Mouse (Mus musculus) MEL (cell line): ENCODE results near the gene Gm21985. TPM values are rescaled to one million over a fixed set of nuclear protein-coding genes. Genes with fewer than 3 reads are reported as not detected.
A peak's percentile ranks its signal among the peaks of the same experiment; 100 is the strongest.

Source experiments
- DNase-seq: peaks from one replicate; pipeline ENCODE4 v3.0.0; 2011; ENCODE audit warnings: low read depth, low spot score
- H3K27ac ChIP-seq: 2 replicates; pipeline ENCODE4 v1.5.1; 2012; ENCODE audit warnings: low read depth, mild to moderate bottlenecking, control low read depth, low read length, moderate library complexity; ENCODE audit not compliant: control insufficient read depth
- H3K27me3 ChIP-seq, 2 experiments: fragments of 150-350 bp in 1 of 2; sonication (generic) in 1 of 2; 2 replicates each; pipeline ENCODE4 v1.6.1; 2012; ENCODE audit warnings: low read length in 2 of 2, mild to moderate bottlenecking in 2 of 2, improper control_type of control experiment in 1 of 2, moderate library complexity in 1 of 2; ENCODE audit not compliant: insufficient read depth in 2 of 2, control insufficient read depth in 1 of 2
- H3K36me3 ChIP-seq, 2 experiments: 2 replicates each; pipeline ENCODE4 v1.6.1; 2012 to 2014; ENCODE audit warnings: low read length in 2 of 2, improper control_type of control experiment in 1 of 2, inconsistent platforms in 1 of 2, mild to moderate bottlenecking in 1 of 2; ENCODE audit not compliant: insufficient read depth in 2 of 2, control insufficient read depth in 1 of 2
- H3K4me1 ChIP-seq, 2 experiments: fragments of 150-350 bp in 1 of 2; sonication (generic) in 1 of 2; 2 replicates each; pipeline ENCODE4 v1.6.1; 2012; ENCODE audit warnings: low read length in 2 of 2, improper control_type of control experiment in 1 of 2, mild to moderate bottlenecking in 1 of 2; ENCODE audit not compliant: insufficient read depth in 2 of 2, control insufficient read depth in 1 of 2
- H3K4me3 ChIP-seq, 2 experiments: fragments of 150-350 bp in 1 of 2; sonication (generic) in 1 of 2; 2 replicates each; pipeline ENCODE4 v1.5.1; 2012; ENCODE audit warnings: low read depth in 2 of 2, low read length in 2 of 2, mild to moderate bottlenecking in 2 of 2, moderate library complexity in 2 of 2, control low read depth in 1 of 2, improper control_type of control experiment in 1 of 2; ENCODE audit not compliant: control insufficient read depth in 1 of 2, insufficient read depth in 1 of 2
- H3K79me2 ChIP-seq: 2 replicates; pipeline ENCODE4 v1.6.1; 2012; ENCODE audit warnings: mild to moderate bottlenecking, low read length, moderate library complexity; ENCODE audit not compliant: control insufficient read depth, poor library complexity, insufficient read depth
- H3K9ac ChIP-seq: 2 replicates; pipeline ENCODE4 v1.6.1; 2012; ENCODE audit warnings: low read depth, mild to moderate bottlenecking, control low read depth, low read length, moderate library complexity; ENCODE audit not compliant: control insufficient read depth, poor library complexity, severe bottlenecking
- H3K9me3 ChIP-seq: fragments of 150-350 bp; sonication (generic); replicated peaks from 2 replicates; pipeline ENCODE4 v1.6.1; 2012; ENCODE audit warnings: mild to moderate bottlenecking, low read length, improper control_type of control experiment, moderate library complexity; ENCODE audit not compliant: insufficient read depth
- BHLHE40 ChIP-seq: IDR thresholded peaks from 2 replicates; pipeline ENCODE4 v1.6.1; 2012; ENCODE audit warnings: low read depth, mild to moderate bottlenecking, inconsistent platforms, low read length, improper control_type of control experiment, borderline replicate concordance
- CHD1 ChIP-seq: IDR thresholded peaks from 2 replicates; pipeline ENCODE4 v1.6.1; 2012; ENCODE audit warnings: low read depth, mild to moderate bottlenecking, inconsistent platforms, low read length, improper control_type of control experiment
- CTCF ChIP-seq, 3 experiments: IDR thresholded peaks in 2 of 3; conservative IDR thresholded peaks in 1 of 3; 2 replicates each; pipeline ENCODE4 v1.5.1; 2011 to 2012; ENCODE audit warnings: low read length in 3 of 3, low read depth in 2 of 3, mild to moderate bottlenecking in 2 of 3, improper control_type of control experiment in 1 of 3, inconsistent platforms in 1 of 3, mixed read lengths in 1 of 3, moderate library complexity in 1 of 3; ENCODE audit not compliant: control insufficient read depth in 1 of 3, insufficient read depth in 1 of 3, poor library complexity in 1 of 3, severe bottlenecking in 1 of 3
- E2F4 ChIP-seq: IDR thresholded peaks from 2 replicates; pipeline ENCODE4 v1.6.1; 2011; ENCODE audit warnings: low read depth, low read length, improper control_type of control experiment, borderline replicate concordance
- ELF1 ChIP-seq: IDR thresholded peaks from 2 replicates; pipeline ENCODE4 v1.6.1; 2014; ENCODE audit warnings: low read depth, mild to moderate bottlenecking, inconsistent platforms, low read length, improper control_type of control experiment, moderate library complexity
- EP300 ChIP-seq, 2 experiments: IDR thresholded peaks; 2 replicates each; pipeline ENCODE4 v1.6.1; 2011; ENCODE audit warnings: improper control_type of control experiment in 2 of 2, low read length in 2 of 2, low read depth in 1 of 2, mild to moderate bottlenecking in 1 of 2
- ETS1 ChIP-seq: IDR thresholded peaks from 2 replicates; pipeline ENCODE4 v1.6.1; 2012; ENCODE audit warnings: low read depth, mild to moderate bottlenecking, inconsistent platforms, low read length, improper control_type of control experiment, moderate library complexity
- GABPA ChIP-seq: IDR thresholded peaks from 2 replicates; pipeline ENCODE4 v1.6.1; 2012; ENCODE audit warnings: low read depth, mild to moderate bottlenecking, inconsistent platforms, low read length, improper control_type of control experiment, moderate library complexity
- GATA1 ChIP-seq: IDR thresholded peaks from 2 replicates; pipeline ENCODE4 v1.6.1; 2011; ENCODE audit warnings: low read depth, low read length, improper control_type of control experiment
- HCFC1 ChIP-seq: IDR thresholded peaks from 2 replicates; pipeline ENCODE4 v1.6.1; 2012; ENCODE audit warnings: low read depth, mild to moderate bottlenecking, inconsistent platforms, low read length, improper control_type of control experiment, moderate library complexity
- JUND ChIP-seq: IDR thresholded peaks from 2 replicates; pipeline ENCODE4 v1.6.1; 2011; ENCODE audit warnings: low read depth, mild to moderate bottlenecking, improper control_type of control experiment, low read length
- KAT2A ChIP-seq: conservative IDR thresholded peaks from 2 replicates; pipeline ENCODE4 v1.6.1; 2012; ENCODE audit warnings: low read depth, low read length, improper control_type of control experiment, inconsistent platforms
- MAFK ChIP-seq: IDR thresholded peaks from 2 replicates; pipeline ENCODE4 v1.6.1; 2011; ENCODE audit warnings: low read depth, mild to moderate bottlenecking, low read length, improper control_type of control experiment, borderline replicate concordance
- MAX ChIP-seq: IDR thresholded peaks from 2 replicates; pipeline ENCODE4 v1.6.1; 2011; ENCODE audit warnings: low read length, improper control_type of control experiment
- MAZ ChIP-seq: IDR thresholded peaks from 2 replicates; pipeline ENCODE4 v1.6.1; 2012; ENCODE audit warnings: low read depth, mild to moderate bottlenecking, inconsistent platforms, low read length, improper control_type of control experiment
- MEF2A ChIP-seq: IDR thresholded peaks from 2 replicates; pipeline ENCODE4 v1.6.1; 2014; ENCODE audit warnings: low read depth, mild to moderate bottlenecking, inconsistent platforms, low read length, improper control_type of control experiment; ENCODE audit not compliant: poor library complexity, insufficient replicate concordance, severe bottlenecking; ENCODE audit errors: extremely low read depth
- MXI1 ChIP-seq: IDR thresholded peaks from 2 replicates; pipeline ENCODE4 v1.6.1; 2011; ENCODE audit warnings: mild to moderate bottlenecking, low read depth, low read length, improper control_type of control experiment
- MYB ChIP-seq: IDR thresholded peaks from 2 replicates; pipeline ENCODE4 v1.6.1; 2011; ENCODE audit warnings: mild to moderate bottlenecking, low read depth, low read length, improper control_type of control experiment
- MYC ChIP-seq: IDR thresholded peaks from 2 replicates; pipeline ENCODE4 v1.6.1; 2011; ENCODE audit warnings: low read depth, mild to moderate bottlenecking, low read length, improper control_type of control experiment, moderate library complexity
- NELFE ChIP-seq: IDR thresholded peaks from 2 replicates; pipeline ENCODE4 v1.6.1; 2011; ENCODE audit warnings: low read depth, low read length, improper control_type of control experiment
- NRF1 ChIP-seq: IDR thresholded peaks from 2 replicates; pipeline ENCODE4 v1.6.1; 2014; ENCODE audit warnings: low read depth, mild to moderate bottlenecking, inconsistent platforms, low read length, improper control_type of control experiment, moderate library complexity; ENCODE audit not compliant: poor library complexity, insufficient read depth, severe bottlenecking
- POLR2A ChIP-seq, 2 experiments: IDR thresholded peaks; 2 replicates each; pipeline ENCODE4 v1.6.1; 2011 to 2012; ENCODE audit warnings: low read length in 2 of 2, mild to moderate bottlenecking in 2 of 2, control low read depth in 1 of 2, improper control_type of control experiment in 1 of 2, low read depth in 1 of 2, moderate library complexity in 1 of 2; ENCODE audit not compliant: control insufficient read depth in 1 of 2, insufficient read depth in 1 of 2, poor library complexity in 1 of 2
- POLR2AphosphoS2 ChIP-seq: IDR thresholded peaks from 2 replicates; pipeline ENCODE4 v1.6.1; 2011; ENCODE audit warnings: low read length, improper control_type of control experiment
- POLR2AphosphoS5 ChIP-seq: IDR thresholded peaks from 2 replicates; pipeline ENCODE4 v1.6.1; 2012; ENCODE audit warnings: low read depth, borderline replicate concordance, mild to moderate bottlenecking, inconsistent platforms, low read length, moderate library complexity, mixed read lengths
- RCOR1 ChIP-seq: IDR thresholded peaks from 2 replicates; pipeline ENCODE4 v1.6.1; 2012; ENCODE audit warnings: low read depth, mild to moderate bottlenecking, inconsistent platforms, low read length, improper control_type of control experiment
- SIN3A ChIP-seq: IDR thresholded peaks from 2 replicates; pipeline ENCODE4 v1.6.1; 2012; ENCODE audit warnings: low read length, improper control_type of control experiment, inconsistent platforms
- SMC3 ChIP-seq: IDR thresholded peaks from 2 replicates; pipeline ENCODE4 v1.6.1; 2011; ENCODE audit warnings: low read depth, low read length, improper control_type of control experiment
- TAL1 ChIP-seq: IDR thresholded peaks from 2 replicates; pipeline ENCODE4 v1.6.1; 2012; ENCODE audit warnings: mild to moderate bottlenecking, inconsistent platforms, low read length, moderate library complexity, mixed read lengths
- TBP ChIP-seq: IDR thresholded peaks from 2 replicates; pipeline ENCODE4 v1.8.0; 2011; ENCODE audit warnings: low read depth, low read length, improper control_type of control experiment
- TCF12 ChIP-seq: IDR thresholded peaks from 2 replicates; pipeline ENCODE4 v1.6.1; 2014; ENCODE audit warnings: low read depth, mild to moderate bottlenecking, inconsistent platforms, low read length, improper control_type of control experiment, moderate library complexity
- UBTF ChIP-seq: IDR thresholded peaks from 2 replicates; pipeline ENCODE4 v1.6.1; 2012; ENCODE audit warnings: low read depth, mild to moderate bottlenecking, inconsistent platforms, low read length, improper control_type of control experiment, moderate library complexity, borderline replicate concordance; ENCODE audit not compliant: insufficient read depth
- USF1 ChIP-seq: IDR thresholded peaks from 2 replicates; pipeline ENCODE4 v1.6.1; 2014; ENCODE audit warnings: low read depth, mild to moderate bottlenecking, inconsistent platforms, low read length, improper control_type of control experiment, moderate library complexity
- USF2 ChIP-seq, 2 experiments: IDR thresholded peaks; 2 replicates each; pipeline ENCODE4 v1.6.1; 2011 to 2012; ENCODE audit warnings: improper control_type of control experiment in 2 of 2, low read length in 2 of 2, borderline replicate concordance in 1 of 2, inconsistent platforms in 1 of 2, low read depth in 1 of 2, mild to moderate bottlenecking in 1 of 2; ENCODE audit not compliant: insufficient read depth in 1 of 2
- ZC3H11A ChIP-seq: IDR thresholded peaks from 2 replicates; pipeline ENCODE4 v1.6.1; 2012; ENCODE audit warnings: low read depth, mild to moderate bottlenecking, inconsistent platforms, low read length, improper control_type of control experiment
- ZKSCAN1 ChIP-seq: IDR thresholded peaks from 2 replicates; pipeline ENCODE4 v1.6.1; 2012; ENCODE audit warnings: low read depth, mild to moderate bottlenecking, inconsistent platforms, low read length, improper control_type of control experiment, moderate library complexity
- ZMIZ1 ChIP-seq: IDR thresholded peaks from 2 replicates; pipeline ENCODE4 v1.6.1; 2012; ENCODE audit warnings: low read depth, mild to moderate bottlenecking, inconsistent platforms, low read length, improper control_type of control experiment, moderate library complexity
- ZNF384 ChIP-seq: IDR thresholded peaks from 2 replicates; pipeline ENCODE4 v1.6.1; 2012; ENCODE audit warnings: low read depth, mild to moderate bottlenecking, inconsistent platforms, low read length, improper control_type of control experiment
- polyA plus RNA-seq, 2 experiments: library from polyadenylated mRNA; stranded (reverse) in 1 of 2; unstranded in 1 of 2; fragments of >175 nt in 1 of 2; fragments of >200 nt in 1 of 2; gene quantifications; 2 replicates each; pipeline versions ENCODE4 v1.2.1 to v1.2.4; 2012; ENCODE audit warnings: low replicate concordance in 2 of 2, low read depth in 1 of 2; ENCODE audit not compliant: insufficient read length in 2 of 2, insufficient read depth in 1 of 2, missing spikeins in 1 of 2
- total RNA-seq: library from RNA; depleted of rRNA; stranded (reverse); fragments of 300-350 nt; gene quantifications from 2 replicates; pipeline ENCODE4 v1.2.3, GENCODE M21; 2012; rRNA removed

Gm21985 gene
- total RNA-seq (0.04 TPM in 1 of 2 replicates, not detected in the other), polyA plus RNA-seq (not detected)

GRCm38 (mm10) chr2:112266242-112266592 lies at the start of gene Gm21985:
Gene Gm21985 (plus strand): TSS chr2:112266314.
- peaks cover 38% of the 10 kb centered on the region for H3K79me2 ChIP-seq
- H3K27ac ChIP-seq, result peak within 1 kb of the TSS; percentile 92
- H3K9ac ChIP-seq, result peak within 1 kb of the TSS; percentile 75
- no peaks in the 10 kb centered on the region for H3K9me3 ChIP-seq
- no peaks in the 10 kb centered on the region for H3K27me3 ChIP-seq
- peak within 1 kb of the TSS; percentile 66 to 75 for H3K4me3 ChIP-seq
- DNase-seq, result peak; percentile 94
- peaks cover 19 to 20% of the 10 kb centered on the region in 2 experiments for H3K4me1 ChIP-seq
- peaks cover 3 to 30% of the 10 kb centered on the region in 2 experiments; a peak in 3 of 4 replicates for H3K36me3 ChIP-seq
- TF ChIP-seq USF1 (no peak), POLR2AphosphoS2 (no peak), CHD1 (no peak), UBTF (peak; percentile 64; the same call in 1 of the 2 replicates), NRF1 (no peak), POLR2A (IDR thresholded peaks at IDR 0.05; ENCODE audit: control insufficient read depth in 1 of 2, insufficient read depth in 1 of 2, low read depth in 1 of 2, low read length in 2 of 2, poor library complexity in 1 of 2) (no peak), TAL1 (peak; percentile 80), GABPA (no peak), E2F4 (no peak), TCF12 (peak; percentile 92), MEF2A (no peak), GATA1 (peak; percentile 89), ZMIZ1 (no peak), ZNF384 (no peak), SIN3A (peak; percentile 68), ETS1 (peak; percentile 97), RCOR1 (no peak; the same call in 1 of the 2 replicates), CTCF (IDR thresholded peaks at IDR 0.05 in 2 of 3, conservative IDR thresholded peaks at IDR 0.05 in 1 of 3; ENCODE audit: control insufficient read depth in 1 of 3, insufficient read depth in 1 of 3, low read depth in 2 of 3, low read length in 3 of 3, poor library complexity in 1 of 3, severe bottlenecking in 1 of 3) (no peak), KAT2A (no peak), ZKSCAN1 (no peak), SMC3 (no peak), TBP (peak; percentile 44; the same call in 1 of the 2 replicates), MAZ (peak; percentile 60; the same call in 1 of the 2 replicates), HCFC1 (no peak; the same call in 1 of the 2 replicates), EP300 (IDR thresholded peaks at IDR 0.05; ENCODE audit: low read depth in 1 of 2, low read length in 2 of 2) (peak; percentile 63 to 91), MYC (peak; percentile 73), POLR2AphosphoS5 (peak; percentile 71; the same call in 1 of the 2 replicates), ELF1 (no peak), ZC3H11A (no peak), MXI1 (peak; percentile 67), MAX (no peak), NELFE (no peak), JUND (no peak), USF2 (IDR thresholded peaks at IDR 0.05; ENCODE audit: borderline replicate concordance in 1 of 2, insufficient read depth in 1 of 2, low read depth in 1 of 2, low read length in 2 of 2) (no peak), MYB (peak; percentile 34), BHLHE40 (no peak), MAFK (no peak)
